Mouse (Mus musculus) cortical plate, adult 2 months (tissue): ENCODE measurements around the gene Kank1.

Experiments used
- CTCF ChIP-seq: fragments of 200-500 bp; IDR thresholded peaks from 2 replicates; pipeline ENCODE4 v1.5.1; 2011; ENCODE audit warnings: mild to moderate bottlenecking, control low read depth, low read length; ENCODE audit not compliant: insufficient read depth; ENCODE audit errors: extremely low read depth
- POLR2A ChIP-seq: fragments of 200-500 bp; IDR thresholded peaks from 2 replicates; pipeline ENCODE4 v1.6.1; 2011; ENCODE audit warnings: mild to moderate bottlenecking, low read length, control low read depth; ENCODE audit not compliant: insufficient read depth; ENCODE audit errors: extremely low read depth

DNA sequence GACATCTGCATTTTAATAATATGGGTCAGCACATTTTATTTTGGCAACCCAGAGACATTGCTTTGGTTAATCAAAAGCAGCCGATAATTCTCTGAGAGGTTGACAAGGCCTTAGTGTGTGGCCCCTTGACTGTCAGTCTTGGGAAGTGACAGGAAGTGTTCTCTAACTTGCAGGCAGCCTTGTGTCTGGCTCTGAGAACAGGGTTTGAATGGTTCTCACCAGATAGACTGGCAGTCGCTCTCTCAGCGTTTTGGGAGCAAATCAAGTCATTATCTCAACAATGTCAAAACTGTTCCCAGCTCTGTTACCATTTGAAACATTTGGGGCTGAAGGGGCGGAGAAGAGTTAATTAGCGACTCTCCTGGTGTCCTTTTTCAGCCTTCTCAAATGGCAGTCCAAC, 41.0 kb downstream of the Kank1 start:
- no peak for TF ChIP-seq CTCF
- TF ChIP-seq POLR2A, result no peak
